Mouse (Mus musculus) neural tube, embryonic 14.5 days (tissue): ENCODE measurements at regions not wholly inside any gene's neighbourhood (a gene's known extent, or its start where the extent isn't known, plus 50 kb on each side); places are given as distances from the start of the nearest gene placed in this dataset.

Source experiments
- ATAC-seq: fragments of 200-750 bp; cut with Nextera tagmentation; 2 replicates; pipeline ENCODE4 v1.8.0; 2017; ENCODE audit warnings: low read depth, mild to moderate bottlenecking, moderate TSS enrichment, moderate library complexity
- H3K27ac ChIP-seq: fragments of 300-500 bp; sonication (generic); 2 replicates; pipeline ENCODE4 v1.5.1; 2014; ENCODE audit warnings: low read depth, mild to moderate bottlenecking, control low read depth, low read length, moderate library complexity, mixed read lengths
- H3K27me3 ChIP-seq: fragments of 300-500 bp; sonication (generic); 2 replicates; pipeline ENCODE4 v1.6.1; 2014; ENCODE audit warnings: low read length; ENCODE audit not compliant: control insufficient read depth, insufficient read depth
- H3K36me3 ChIP-seq: fragments of 300-500 bp; sonication (generic); 2 replicates; pipeline ENCODE4 v1.6.1; 2014; ENCODE audit warnings: low read length, mixed read lengths; ENCODE audit not compliant: control insufficient read depth, insufficient read depth
- H3K4me1 ChIP-seq: fragments of 300-500 bp; sonication (generic); 2 replicates; pipeline ENCODE4 v1.6.1; 2014; ENCODE audit warnings: low read length; ENCODE audit not compliant: control insufficient read depth, insufficient read depth
- H3K4me2 ChIP-seq: fragments of 300-500 bp; sonication (generic); 2 replicates; pipeline ENCODE4 v1.6.1; 2014; ENCODE audit warnings: mild to moderate bottlenecking, low read depth, low read length, control low read depth
- H3K4me3 ChIP-seq: fragments of 300-500 bp; sonication (generic); 2 replicates; pipeline ENCODE4 v1.5.1; 2014; ENCODE audit warnings: low read depth, low read length, control low read depth, mixed read lengths
- H3K9ac ChIP-seq: fragments of 300-500 bp; sonication (generic); replicated peaks from 2 replicates; pipeline ENCODE4 v1.6.1; 2014; ENCODE audit warnings: low read depth, mild to moderate bottlenecking, control low read depth, low read length, mixed read lengths
- H3K9me3 ChIP-seq: fragments of 300-500 bp; sonication (generic); 2 replicates; pipeline ENCODE4 v1.6.1; 2016; ENCODE audit warnings: low read length; ENCODE audit not compliant: control insufficient read depth
- WGBS: fragments of 180-500 bp; shearing (Covaris S2); extraction: QIAGEN DNeasy Blood & Tissue Kit; methylation state at CpG from one replicate; pipeline ENCODE4 v1.1.7; 2014; 5-methylcytosine and 5-hydroxymethylcytosine counted together

- WGBS = 42% methylated on average over 3 of the region's 3 CpGs
- no peak for ATAC-seq
- H3K9me3 ChIP-seq = no peaks in the 10 kb centered on the region
- H3K4me3 ChIP-seq = no peak overlapping the region
- no peak overlapping the region for H3K9ac ChIP-seq
- H3K4me2 ChIP-seq = no peak overlapping the region
- H3K4me1 ChIP-seq = peaks cover 6% of the 10 kb centered on the region; the same call in 1 of the 2 replicates
- H3K27me3 ChIP-seq = no peaks in the 10 kb centered on the region
- no peaks in the 10 kb centered on the region for H3K36me3 ChIP-seq
- H3K27ac ChIP-seq = no peak overlapping the region; the same call in 1 of the 2 replicates
These were observed 686.0 kb downstream of the Gm9195 start for GRCm38 (mm10) chr14:71805624-71806023.

- H3K27ac ChIP-seq = no peak overlapping the region; the same call in 1 of the 2 replicates
- H3K36me3 ChIP-seq = no peaks in the 10 kb centered on the region
These were observed 691.8 kb downstream of the Gm9195 start for GRCm38 (mm10) chr14:71799861-71800260.

GRCm38 (mm10) chr14:71795713-71796112, 695.9 kb downstream of the Gm9195 start:
- H3K9me3 ChIP-seq = no peaks in the 10 kb centered on the region
- WGBS = 84% methylated on average over 3 of the region's 3 CpGs
- no peak for ATAC-seq
- no peaks in the 10 kb centered on the region for H3K36me3 ChIP-seq
- no peak overlapping the region for H3K4me3 ChIP-seq
- no peak overlapping the region for H3K9ac ChIP-seq
- no peak overlapping the region for H3K27ac ChIP-seq
- no peaks in the 10 kb centered on the region for H3K4me1 ChIP-seq
- no peak overlapping the region for H3K4me2 ChIP-seq
- H3K27me3 ChIP-seq = no peaks in the 10 kb centered on the region

More at GRCm38 (mm10) chr14:71799861-71800260, 691.8 kb downstream of the Gm9195 start:
- no peak overlapping the region for H3K4me3 ChIP-seq
- H3K9me3 ChIP-seq = no peaks in the 10 kb centered on the region
- H3K4me1 ChIP-seq = no peaks in the 10 kb centered on the region
- no peak overlapping the region for H3K9ac ChIP-seq
- H3K27me3 ChIP-seq = no peaks in the 10 kb centered on the region
- H3K4me2 ChIP-seq = no peak overlapping the region
- ATAC-seq = no peak
- WGBS = 45% methylated on average over 4 of the region's 4 CpGs

- Histone ChIP-seq H3K4me3 (no peak overlapping the region), H3K4me1 (no peaks in the 10 kb centered on the region), H3K4me2 (no peak overlapping the region), H3K36me3 (no peaks in the 10 kb centered on the region), H3K27ac (no peak overlapping the region), H3K9ac (no peak overlapping the region), H3K27me3 (no peaks in the 10 kb centered on the region), H3K9me3 (no peaks in the 10 kb centered on the region)
- 59% methylated on average over 1 of the region's 1 CpGs for WGBS
- no peak for ATAC-seq
These were observed 714.6 kb downstream of the Gm9195 start for GRCm38 (mm10) chr14:71776990-71777525.

- no peak for ATAC-seq
- Histone ChIP-seq H3K36me3 (no peaks in the 10 kb centered on the region), H3K9me3 (no peaks in the 10 kb centered on the region), H3K4me3 (no peak overlapping the region), H3K27me3 (no peaks in the 10 kb centered on the region), H3K9ac (no peak overlapping the region), H3K4me2 (no peak overlapping the region), H3K4me1 (no peaks in the 10 kb centered on the region), H3K27ac (no peak overlapping the region)
- 80% methylated on average over 1 of the region's 1 CpGs for WGBS
These were observed 724.8 kb downstream of the Gm9195 start for GRCm38 (mm10) chr14:71766856-71767255.

GRCm38 (mm10) chr14:71728542-71728941, 763.1 kb downstream of the Gm9195 start:
- Histone ChIP-seq H3K27me3 (no peaks in the 10 kb centered on the region), H3K27ac (no peak overlapping the region)
- ATAC-seq = no peak

GRCm38 (mm10) chr14:71723526-71723925, 768.1 kb downstream of the Gm9195 start:
- 39% methylated on average over 2 of the region's 2 CpGs for WGBS
- H3K27ac ChIP-seq = no peak overlapping the region
- H3K36me3 ChIP-seq = no peaks in the 10 kb centered on the region
- ATAC-seq = no peak
- H3K27me3 ChIP-seq = no peaks in the 10 kb centered on the region
- H3K4me2 ChIP-seq = no peak overlapping the region
- H3K9ac ChIP-seq = no peak overlapping the region
- H3K9me3 ChIP-seq = no peaks in the 10 kb centered on the region
- no peak overlapping the region for H3K4me3 ChIP-seq
- H3K4me1 ChIP-seq = no peaks in the 10 kb centered on the region

More at GRCm38 (mm10) chr14:71728542-71728941, 763.1 kb downstream of the Gm9195 start:
- Histone ChIP-seq H3K36me3 (no peaks in the 10 kb centered on the region), H3K9me3 (no peaks in the 10 kb centered on the region), H3K4me1 (no peaks in the 10 kb centered on the region), H3K4me3 (no peak overlapping the region), H3K9ac (no peak overlapping the region), H3K4me2 (no peak overlapping the region)
- WGBS = 92% methylated on average over 4 of the region's 4 CpGs

- no peaks in the 10 kb centered on the region for H3K4me1 ChIP-seq
- WGBS = 56% methylated on average over 5 of the region's 5 CpGs
- H3K4me2 ChIP-seq = no peak overlapping the region
- no peaks in the 10 kb centered on the region for H3K9me3 ChIP-seq
- ATAC-seq = peak; percentile 58; the same call in 1 of the 2 replicates
- H3K9ac ChIP-seq = no peak overlapping the region
- H3K27me3 ChIP-seq = no peaks in the 10 kb centered on the region
- H3K4me3 ChIP-seq = no peak overlapping the region
- H3K36me3 ChIP-seq = no peaks in the 10 kb centered on the region
- H3K27ac ChIP-seq = no peak overlapping the region
These were observed 781.9 kb downstream of the Gm9195 start for GRCm38 (mm10) chr14:71709528-71710289.

GRCm38 (mm10) chr14:71692752-71693437, 798.7 kb downstream of the Gm9195 start:
- no peak overlapping the region for H3K9ac ChIP-seq
- 65% methylated on average over 3 of the region's 3 CpGs for WGBS

More at GRCm38 (mm10) chr14:71692752-71693437, 798.7 kb downstream of the Gm9195 start:
- Histone ChIP-seq H3K27ac (no peak overlapping the region), H3K27me3 (no peaks in the 10 kb centered on the region), H3K9me3 (no peaks in the 10 kb centered on the region), H3K36me3 (no peaks in the 10 kb centered on the region), H3K4me2 (no peak overlapping the region), H3K4me3 (no peak overlapping the region), H3K4me1 (no peaks in the 10 kb centered on the region)
- ATAC-seq = no peak
